Mouse (Mus musculus): ENCODE measurements around the gene Mmp14. TPM values are rescaled to one million over a fixed set of nuclear protein-coding genes. Genes with fewer than 3 reads are reported as not detected.

Mmp14 gene
- total RNA-seq, 2 experiments from 2014 or later = 129 to 131 TPM

DNA sequence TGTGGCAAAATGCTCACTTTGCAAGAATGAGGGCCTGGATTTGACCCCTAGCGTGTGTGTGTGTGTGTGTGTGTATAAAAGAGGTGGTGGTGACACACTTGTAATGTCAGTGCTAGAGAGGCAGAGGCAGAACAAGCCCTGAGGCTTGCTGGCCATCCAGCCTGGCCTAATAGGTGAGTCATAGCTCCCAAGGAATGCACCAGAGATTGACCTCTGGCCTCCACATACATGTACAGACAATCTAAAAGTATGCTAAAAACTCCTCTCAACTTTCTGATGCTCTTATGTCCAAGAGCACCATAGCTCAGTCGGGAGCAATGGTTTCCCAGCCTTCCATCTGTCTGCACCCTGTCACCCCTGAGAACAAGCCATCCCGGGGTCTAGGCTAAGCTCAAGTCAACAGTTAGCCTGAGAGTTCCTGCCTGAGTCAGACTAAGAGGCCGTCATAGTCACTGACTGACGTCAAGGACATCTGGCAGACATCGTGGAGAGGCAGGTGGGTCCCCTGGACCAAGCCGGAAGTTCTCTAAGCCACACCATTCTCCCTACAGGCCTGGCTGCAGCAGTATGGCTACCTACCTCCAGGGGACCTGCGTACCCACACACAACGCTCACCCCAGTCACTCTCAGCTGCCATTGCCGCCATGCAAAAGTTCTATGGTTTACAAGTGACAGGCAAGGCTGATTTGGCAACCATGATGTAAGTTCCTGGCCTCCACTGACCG lies 3.9 kb downstream of the Mmp14 start:
- no peak for DNase-seq

DNA sequence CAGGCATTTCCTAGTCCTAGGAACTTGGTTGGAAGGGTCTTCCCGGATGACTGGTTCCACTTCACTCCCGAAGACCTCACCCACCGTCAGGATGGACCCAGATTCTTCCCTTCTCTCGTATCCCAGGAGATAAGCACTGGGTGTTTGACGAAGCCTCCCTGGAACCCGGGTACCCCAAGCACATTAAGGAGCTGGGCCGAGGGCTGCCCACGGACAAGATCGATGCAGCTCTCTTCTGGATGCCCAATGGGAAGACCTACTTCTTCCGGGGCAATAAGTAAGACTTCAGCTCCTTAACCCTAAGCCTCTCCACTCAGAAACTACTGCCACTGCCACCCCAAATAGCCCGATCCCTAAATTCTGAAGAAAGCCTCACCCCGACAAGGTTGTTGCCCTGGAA lies 7.7 kb downstream of the Mmp14 start:
- no peak for DNase-seq

DNA sequence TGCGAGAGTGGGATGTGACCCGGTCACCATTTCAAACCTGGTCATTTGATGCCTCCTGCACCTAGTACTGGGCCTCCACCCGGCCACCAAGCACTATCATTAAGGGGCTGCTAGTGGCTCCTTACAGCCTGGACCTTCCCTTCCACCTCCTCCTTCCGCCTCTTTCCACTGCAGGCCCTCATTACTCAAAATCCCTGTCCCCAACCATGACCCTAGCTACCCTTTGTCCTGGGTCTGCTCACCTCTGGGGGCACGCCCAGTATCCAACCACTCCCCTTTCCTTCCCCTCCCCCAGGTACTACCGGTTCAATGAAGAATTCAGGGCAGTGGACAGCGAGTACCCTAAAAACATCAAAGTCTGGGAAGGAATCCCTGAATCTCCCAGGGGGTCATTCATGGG lies 8.2 kb downstream of the Mmp14 start:
- DNase-seq = no peak

DNA sequence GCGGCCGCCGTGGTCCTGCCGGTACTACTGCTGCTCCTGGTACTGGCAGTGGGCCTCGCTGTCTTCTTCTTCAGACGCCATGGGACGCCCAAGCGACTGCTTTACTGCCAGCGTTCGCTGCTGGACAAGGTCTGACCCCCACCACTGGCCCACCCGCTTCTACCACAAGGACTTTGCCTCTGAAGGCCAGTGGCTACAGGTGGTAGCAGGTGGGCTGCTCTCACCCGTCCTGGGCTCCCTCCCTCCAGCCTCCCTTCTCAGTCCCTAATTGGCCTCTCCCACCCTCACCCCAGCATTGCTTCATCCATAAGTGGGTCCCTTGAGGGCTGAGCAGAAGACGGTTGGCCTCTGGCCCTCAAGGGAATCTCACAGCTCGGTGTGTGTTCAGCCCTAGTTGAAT lies 9.1 kb downstream of the Mmp14 start:
- no peak for DNase-seq

- no peak for DNase-seq
Observed at GRCm38 (mm10) chr14:54441365-54441764, 10.0 kb downstream of the Mmp14 start.

DNA sequence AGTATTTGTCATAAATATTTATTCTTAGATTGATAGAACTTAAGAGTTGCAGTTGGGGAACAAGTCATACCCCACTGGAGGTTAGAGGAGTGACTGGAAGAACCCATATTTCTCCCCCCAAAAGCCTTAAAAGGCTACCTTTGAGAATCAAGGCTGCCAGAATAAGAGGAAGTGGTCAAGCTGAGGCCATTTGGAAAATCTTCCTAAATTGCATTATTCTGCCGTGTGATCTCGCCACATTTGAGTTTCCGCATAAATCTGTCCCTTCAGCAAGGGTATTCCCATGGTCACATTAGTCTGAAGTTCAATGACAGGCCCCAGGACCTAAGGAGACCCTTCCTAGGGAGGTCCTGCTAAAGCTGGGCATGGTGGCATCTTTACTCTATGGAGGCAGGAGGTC lies 11.1 kb downstream of the Mmp14 start:
- no peak for DNase-seq

DNA sequence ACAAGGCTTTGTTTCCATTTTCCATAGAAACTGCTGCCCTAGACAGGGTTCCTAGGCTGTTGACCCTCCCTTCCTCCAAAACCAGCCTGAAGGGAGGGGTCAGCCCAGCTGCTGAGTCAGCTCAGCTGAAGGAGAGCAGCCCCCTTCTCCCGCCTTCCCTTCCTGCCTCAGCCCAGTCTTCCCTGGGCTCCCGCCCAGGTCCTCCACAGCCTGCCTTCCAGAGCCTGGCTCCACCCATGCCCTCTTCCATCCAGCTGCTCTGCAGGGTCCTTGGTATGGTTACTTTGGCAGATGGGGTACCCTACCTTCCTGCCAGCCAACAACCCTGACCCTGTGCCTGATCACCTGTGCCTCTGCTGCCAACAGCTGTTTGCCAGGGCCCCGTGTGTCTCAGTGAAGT lies 11.8 kb downstream of the Mmp14 start:
- peak; percentile 78 for DNase-seq

DNA sequence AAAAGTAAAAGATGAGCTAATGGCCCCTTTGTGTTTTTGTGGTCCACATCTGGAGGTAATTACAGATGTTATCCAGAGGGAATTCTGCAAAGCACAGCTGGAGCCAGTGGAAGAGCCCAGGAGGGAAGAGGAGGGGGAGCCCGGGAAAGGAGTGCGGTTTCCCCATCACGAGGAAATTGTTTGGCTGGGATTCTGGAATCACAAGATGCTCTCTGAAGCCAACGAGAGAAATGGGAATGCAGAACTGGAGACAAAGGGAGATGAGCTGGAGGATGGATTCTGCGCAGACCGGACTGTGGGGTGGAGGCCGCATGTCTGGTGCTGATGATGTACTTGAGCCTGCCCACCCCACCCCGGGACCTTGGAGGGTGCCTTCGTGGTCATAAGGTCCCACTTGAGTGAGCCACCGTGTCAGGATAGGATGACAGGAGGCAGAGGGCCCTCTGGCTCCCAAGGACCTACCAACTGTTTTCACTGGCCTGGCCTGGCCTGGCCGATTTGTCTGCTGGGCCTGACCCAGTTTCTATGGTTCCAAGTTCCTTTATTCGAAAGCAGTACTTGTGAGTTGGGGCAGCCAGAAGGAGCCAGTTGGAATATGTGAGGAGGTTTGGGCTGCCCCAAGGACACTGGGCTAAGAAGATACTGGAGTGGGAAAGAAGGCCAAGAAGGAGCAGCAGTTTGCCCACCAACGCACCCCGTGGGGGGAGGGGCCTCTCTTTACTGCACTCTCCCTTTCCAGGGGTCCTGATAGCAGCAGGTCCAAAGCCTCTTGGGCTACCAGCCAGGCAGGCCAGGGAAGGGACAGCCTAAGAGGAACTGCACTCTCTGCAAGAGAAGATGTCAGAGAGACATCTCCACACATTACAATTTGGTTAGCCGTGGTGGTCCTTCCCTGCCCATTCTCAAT lies 12.6 kb downstream of the Mmp14 start:
- DNase-seq = peak; percentile 63

- peak; percentile 83 for DNase-seq
Observed at GRCm38 (mm10) chr14:54445476-54445875, 14.1 kb downstream of the Mmp14 start.

- DNase-seq = no peak
Observed at GRCm38 (mm10) chr14:54453566-54453965, 22.2 kb downstream of the Mmp14 start.

DNA sequence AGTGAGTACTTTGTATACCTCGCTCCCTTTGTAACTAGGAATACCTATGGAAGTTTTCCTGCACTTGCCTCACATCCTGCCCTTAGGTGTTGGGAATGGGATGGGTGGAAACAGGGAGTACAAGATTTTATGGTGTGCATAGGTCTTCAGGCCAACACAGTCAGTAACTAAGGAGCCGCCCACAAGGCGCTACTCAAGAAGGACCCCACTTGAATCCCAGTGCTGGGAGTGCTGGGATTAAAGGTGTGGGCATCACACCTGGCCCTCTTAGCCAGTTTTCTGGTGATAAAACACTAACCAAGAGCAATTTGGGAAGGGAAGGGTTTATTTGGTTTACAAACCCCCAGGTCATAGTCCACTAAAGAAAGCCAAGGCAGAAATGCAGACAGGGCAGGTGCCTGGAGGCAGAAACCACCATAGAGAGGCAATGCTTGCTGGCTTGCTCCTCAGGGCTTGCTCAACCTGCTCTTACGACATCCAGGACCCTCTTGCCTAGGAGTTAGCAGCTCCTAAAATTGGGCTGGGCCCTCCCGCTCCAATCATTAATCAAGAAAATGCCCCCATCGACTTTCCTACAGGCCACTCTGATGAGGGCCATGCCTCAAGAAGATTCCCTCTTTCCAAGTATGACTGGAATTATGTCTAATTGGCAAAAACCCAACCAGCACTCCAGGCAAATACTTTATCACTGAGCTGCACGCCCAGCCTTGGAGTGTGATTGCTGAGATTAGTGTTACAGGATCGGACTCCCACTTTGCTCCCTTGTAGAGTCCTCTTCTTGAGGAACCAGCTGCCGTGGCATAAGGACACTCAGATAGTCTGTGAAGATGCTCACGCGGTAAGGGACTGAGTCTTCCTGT lies 23.5 kb downstream of the Mmp14 start:
- DNase-seq = no peak

DNA sequence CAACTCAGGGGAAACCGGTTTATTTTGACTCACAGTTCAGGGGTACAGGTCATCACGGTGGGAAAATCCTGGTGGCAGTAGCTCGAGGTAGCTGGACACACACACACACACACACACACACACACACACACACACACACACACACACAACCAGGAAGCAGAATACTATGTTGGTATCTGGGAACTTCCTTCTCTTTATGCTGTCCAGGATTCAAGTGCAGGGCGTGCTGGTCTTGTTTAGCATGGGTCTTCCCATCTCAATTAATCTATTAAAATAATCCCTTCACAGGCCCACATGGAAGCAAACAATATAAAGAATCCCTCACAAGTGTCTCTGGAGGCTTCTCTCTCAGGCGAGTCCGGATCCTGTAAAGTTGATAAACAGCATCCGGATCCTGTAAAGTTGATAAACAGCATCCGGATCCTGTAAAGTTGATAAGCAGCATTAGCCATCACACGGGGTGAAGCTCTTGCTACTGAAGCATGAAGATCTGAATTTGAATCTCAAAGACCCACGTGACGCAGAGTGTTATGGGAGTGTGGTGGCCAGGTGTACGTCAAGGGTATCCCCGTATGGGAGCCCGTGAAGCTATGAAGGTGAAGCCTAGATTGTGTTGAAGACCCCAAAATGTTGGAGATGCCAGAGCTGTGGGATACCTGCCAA lies 26.6 kb downstream of the Mmp14 start:
- no peak for DNase-seq

DNA sequence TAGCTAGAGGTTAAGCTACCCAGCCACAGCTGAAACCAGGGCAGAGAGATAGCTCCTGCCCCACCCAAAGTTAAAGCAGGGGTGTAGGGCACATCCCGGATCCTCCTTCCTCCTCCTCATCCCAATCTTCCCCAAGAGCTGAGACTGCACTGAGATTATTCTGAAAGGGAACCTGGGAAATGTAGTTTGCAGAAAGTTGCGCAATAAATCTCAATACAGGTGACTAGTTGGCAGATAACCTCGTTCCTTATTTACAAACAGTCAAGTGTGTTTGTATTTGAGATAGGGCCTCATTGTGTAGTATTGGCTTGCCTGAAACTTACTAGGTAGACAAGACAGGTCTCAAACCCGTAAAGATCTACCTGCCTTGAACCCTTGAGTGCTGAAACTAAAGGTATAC lies 30.7 kb downstream of the Mmp14 start:
- no peak for DNase-seq

DNA sequence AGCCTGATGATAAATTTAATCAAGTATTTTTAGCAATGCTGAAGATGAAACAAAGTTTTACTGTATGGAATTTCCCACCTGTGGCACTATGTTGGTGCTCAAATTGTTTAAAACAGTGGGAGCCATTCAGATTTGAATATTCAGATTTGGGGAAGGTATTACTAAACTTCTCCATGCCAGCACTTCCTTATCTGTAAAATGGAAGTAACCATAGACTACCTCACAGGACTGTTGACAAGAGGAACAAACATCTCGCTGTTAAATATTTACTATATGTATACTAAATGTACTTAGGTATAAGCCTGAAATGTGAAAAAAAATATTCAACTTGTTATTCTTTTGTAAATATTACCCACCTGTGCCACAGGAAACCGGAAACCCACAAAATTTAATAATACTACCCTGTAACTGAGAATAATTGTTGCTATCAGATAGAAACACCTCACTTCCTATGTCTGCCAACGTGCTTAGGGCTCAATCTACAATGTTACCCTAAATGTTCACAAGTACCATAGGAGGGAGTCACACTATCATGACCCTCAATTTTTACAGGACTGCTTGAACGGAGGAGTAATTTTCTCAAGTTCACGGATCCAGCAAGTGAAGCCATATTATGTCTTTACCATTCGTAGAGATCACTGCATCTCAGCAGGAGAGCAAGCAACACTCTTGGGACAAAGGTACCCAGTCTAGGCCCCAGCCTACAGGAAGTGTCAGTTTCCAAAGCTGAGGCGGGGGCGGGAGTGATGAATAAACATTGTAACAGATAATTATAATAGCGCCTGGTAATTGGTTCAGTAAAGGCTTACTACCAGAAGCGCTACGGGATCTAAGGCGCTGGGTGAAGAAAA lies 31.9 kb downstream of the Mmp14 start:
- DNase-seq = no peak

DNA sequence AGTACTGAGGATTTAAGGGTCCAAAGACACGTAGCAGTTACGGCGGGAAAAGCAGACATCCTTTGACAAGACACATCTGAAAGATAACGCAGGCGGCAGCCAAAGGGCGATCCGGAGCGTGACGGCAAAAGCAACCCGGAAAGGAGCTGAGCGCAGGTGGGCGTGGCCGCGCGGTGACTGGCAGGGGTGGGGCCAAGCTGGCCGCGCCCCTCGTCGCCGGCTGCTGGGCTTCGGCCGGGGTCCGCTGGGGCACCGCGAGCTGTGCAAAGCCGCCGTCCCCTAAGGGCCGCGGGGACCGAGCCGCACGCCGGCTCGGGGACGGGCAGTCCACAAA lies 32.5 kb downstream of the Mmp14 start, which contains the start of gene Lrp10:
Gene Lrp10 (plus strand): TSS at position 179 of the 334 bp plus-strand sequence.
- peak; percentile 92 for DNase-seq

DNA sequence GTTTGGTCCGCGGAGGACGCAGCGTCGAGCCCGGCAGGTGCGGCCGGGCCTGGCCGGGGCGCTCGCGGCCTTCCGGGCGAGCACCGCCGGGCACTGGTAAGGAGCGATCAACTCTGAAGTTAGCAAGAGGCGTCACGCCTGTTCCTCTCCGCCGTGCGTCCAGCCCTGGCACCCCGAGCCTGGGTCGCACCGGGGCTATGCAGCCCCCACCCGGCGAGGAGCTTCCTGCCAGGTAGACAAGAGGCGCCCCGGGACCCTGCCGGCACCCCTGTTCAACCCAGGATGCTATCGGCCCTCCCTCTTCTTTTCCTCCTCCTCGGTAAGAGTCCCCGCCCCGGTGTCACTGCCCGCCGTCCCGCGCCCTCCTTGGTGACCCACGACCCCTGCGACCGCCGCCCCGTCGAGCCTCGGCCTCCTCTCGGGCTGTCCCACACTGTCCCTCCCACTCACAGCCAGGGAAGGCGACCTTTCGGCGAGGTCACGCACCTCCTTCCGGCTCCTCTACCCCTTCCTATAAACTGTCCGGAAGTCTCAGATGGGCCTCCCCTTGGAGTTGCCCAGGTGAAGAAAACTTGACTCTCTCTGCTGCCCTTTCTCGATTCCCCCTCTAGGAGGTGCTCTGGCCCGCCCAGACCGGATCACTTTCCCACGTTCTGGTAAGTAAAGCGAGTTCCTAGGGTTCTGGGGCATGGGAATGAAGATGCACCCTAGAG lies 33.0 kb downstream of the Mmp14 start:
- DNase-seq = peak; percentile 77

DNA sequence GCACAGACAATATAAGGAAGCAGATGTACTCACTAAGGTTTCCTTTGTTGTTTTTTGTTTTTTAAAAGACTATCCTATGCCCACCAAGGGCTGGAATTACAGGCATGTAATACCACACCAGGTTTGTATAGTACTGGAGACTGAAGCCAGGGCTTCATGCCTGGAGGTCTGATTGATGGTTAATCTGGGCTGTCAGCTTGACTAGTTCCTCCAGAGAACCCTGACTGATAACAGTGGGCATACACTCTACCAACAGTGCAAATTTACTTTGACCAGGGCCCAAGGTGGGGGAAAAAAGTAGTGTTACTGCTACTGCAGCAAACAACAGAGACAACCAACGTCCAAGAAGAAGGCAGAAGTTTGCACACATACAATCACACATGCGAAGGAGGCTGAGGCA lies 40.1 kb downstream of the Mmp14 start:
- no peak for DNase-seq

DNA sequence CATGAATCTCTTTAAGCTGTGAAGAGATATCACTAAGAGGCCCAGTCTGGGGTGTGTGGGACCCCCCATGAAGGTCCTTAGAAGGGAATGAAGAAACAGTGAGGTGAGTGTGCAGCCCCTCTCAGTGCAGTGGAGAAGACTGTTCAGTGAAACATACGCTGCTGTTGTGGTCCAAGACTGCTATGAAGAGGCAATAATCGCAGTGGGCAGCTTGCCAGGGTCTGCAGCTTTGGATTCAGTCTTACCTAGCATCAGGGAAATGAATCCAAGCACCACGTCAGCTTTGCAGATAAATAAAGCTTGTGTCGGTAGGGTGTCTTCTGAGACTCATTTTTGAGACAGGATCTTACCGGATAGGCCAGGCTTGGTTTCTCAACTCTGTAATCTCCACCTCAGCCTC lies 41.3 kb downstream of the Mmp14 start:
- peak; percentile 37 for DNase-seq

DNA sequence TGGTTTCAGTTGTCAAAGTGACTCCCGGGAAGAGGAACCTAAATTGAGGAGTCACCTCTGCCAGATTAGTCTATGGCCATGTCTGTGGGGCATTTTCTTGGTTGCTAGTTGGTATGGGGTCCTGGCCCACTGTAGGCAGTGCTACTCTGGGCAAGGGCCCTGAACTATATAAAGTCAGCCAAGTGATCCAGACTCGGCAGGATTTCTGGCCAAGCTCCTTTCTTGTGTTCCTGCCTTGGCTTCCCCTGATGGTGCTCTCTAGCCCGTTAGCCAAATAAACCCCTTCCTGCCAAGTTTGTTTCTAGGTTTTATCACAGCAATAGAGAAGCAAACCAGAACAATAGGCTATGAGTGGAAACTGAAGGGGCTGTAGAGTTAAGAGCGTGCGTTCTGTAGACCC lies 43.3 kb downstream of the Mmp14 start:
- no peak for DNase-seq

DNA sequence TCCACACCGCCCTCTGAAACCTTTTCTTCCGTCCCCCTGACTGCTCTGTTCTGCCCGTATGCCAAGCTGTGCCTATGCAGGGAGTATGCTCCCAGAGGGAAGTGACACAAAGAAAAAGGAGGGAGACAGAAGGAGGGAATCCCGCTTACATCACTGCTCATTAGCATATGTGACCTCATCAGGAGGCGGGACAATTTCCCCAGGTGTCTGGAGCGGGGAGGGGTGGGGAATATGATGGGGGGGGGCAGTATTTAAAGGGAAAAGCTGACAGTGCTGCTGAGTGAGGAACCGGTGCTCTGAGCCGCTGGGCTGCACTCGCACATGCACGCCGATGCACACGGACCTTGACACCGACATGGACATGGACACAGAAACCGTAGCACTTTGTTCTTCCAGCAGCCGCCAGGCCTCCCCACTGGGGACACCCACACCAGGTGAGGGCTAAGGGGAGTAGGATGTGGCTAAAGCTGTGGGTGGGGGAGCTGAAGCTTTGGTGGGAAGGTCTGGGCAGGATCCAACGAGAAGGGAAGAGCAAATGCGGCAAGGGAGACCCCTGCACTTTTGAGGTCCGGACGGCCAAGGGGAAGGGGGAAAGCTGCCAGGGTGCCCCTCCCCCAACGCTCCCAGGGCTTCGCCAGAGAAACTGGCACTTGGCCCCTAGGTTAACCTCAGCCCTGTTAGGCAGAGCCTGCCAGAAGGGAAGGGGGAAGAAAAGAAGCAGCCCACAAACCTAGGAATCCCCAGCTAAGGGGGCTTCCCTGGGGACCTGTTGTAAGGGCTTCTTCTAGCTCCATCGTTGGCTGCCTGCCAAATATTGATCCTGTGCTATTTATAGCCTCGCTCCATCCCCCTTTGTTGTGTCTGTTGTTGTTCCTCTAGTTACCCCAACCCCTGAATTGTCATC lies 44.8 kb downstream of the Mmp14 start, which contains the start of gene Rem2:
Gene Rem2 (plus strand): TSS at position 160 of the 904 bp plus-strand sequence.
- no peak for DNase-seq

Measured in heart, postnatal 4 days (tissue).